Mouse (Mus musculus) T-helper 17 cell (primary cell): ENCODE results near the gene Msantd2.

Experiments used
- in situ Hi-C, 2 experiments: fragments of 300-600 bp; cut with MboI, MseI; formaldehyde crosslinking; loops; 1 replicate in 1 of 2; 2 replicates in 1 of 2; pipeline ENCODE4 v1.15.1; 2025; ENCODE audit warnings: high pct_unique_total_duplicates in 2 of 2

The Msantd2 gene

DNA sequence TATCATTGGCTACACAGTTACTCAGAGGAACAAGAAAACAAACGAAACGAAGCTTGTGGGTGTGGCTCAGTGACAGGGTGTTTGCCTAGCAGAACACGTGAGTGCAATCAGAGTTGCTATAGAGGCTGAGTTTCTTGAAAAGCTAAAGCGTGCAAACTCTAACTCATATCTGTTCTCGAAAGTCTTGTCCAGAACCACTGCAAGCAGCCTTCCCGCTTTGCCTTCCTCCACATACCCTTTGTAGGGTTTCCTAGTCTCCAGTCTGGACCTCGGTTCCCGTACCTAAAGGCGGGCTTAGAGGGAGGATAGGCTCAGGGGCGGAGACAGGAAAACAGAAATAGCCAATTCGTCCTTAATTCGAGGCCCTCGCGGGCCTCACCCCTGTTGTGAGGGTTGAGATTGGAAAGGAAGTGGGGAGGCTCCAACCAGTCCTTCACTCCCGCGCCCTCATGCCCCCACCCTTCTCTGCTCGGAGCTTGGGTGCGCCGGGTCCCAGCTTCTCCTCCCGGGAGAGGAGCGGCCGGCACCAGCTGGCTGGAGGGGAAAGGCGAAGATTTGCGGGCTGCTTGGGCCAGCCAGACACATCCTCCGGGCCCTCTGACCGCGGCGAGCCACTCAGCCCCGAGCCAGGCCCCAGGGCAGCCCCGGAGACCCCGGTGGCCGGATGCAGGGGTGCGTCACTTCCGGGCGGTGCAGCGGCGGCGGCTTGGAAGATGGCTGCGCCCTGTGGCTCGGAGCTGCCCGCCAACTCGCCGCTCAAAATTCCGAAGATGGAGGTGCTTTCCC, at the start of gene Msantd2:
Gene Msantd2 (plus strand): TSS at position 709 of the 786 bp plus-strand sequence.
- in situ Hi-C loops = no loop called here

DNA sequence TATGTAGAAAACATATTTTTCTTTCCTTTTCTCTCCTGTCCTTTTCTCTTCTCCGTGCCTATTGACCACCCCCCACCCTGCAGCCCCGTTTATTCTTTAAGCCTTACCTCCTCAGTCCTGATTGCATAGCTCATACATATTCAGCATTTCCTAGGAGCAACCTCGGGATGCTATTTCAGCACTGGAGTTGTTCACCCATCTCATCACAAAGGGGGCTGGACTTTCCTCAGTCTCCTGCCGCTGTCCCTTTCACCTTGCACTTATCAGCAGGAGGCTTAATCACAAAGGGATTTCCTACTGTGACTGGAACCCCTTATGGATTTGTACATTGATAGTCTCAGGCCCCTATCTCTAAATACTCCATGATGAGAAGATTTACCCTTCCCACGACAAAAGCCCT, 36.7 kb upstream of the Msantd2 start:
- in situ Hi-C loops = no loop called here

DNA sequence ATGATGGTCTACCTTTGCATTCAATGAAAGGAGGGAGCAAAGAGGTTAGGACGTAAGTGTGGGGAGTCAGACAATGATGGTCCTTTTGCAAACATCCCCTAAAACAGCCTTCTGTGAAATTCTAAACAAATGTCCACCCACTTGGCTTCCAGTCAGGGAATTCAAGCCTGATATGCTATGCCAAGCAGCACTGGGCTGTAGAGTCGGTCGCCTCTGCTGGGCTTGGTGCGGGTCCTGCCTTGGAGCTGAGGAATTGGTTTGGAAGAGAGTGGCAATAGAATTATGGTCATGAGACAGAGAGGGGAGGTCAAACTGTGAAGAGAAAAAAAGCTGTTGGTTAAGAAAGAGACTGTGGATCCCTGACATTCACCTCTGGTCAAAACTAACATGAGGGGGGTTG, 35.8 kb upstream of the Msantd2 start:
- in situ Hi-C loops = no loop called here

DNA sequence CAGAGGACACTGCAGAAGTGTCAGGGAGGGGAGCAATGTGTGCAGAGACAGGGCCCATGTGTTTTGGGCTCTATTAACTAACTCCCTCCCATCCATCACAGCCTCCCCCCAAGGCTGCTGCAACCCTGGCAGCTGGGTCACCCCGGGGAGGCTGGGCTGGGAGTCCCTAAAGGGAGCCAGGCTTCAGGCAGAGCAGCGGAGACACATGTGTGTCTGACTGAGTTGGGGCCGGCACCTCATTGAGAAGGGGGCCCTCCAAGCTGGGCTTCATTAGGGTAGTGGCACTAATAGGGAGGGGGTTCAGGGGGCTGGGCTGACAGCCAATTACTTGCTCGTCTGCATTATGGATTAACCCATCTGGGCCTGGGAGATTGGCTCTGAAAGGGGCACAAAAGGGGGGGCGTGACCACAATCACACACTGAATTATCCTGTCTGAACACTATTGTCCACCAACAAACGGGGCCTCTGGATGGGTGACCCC, 35.1 kb upstream of the Msantd2 start:
- in situ Hi-C loops = no loop called here

DNA sequence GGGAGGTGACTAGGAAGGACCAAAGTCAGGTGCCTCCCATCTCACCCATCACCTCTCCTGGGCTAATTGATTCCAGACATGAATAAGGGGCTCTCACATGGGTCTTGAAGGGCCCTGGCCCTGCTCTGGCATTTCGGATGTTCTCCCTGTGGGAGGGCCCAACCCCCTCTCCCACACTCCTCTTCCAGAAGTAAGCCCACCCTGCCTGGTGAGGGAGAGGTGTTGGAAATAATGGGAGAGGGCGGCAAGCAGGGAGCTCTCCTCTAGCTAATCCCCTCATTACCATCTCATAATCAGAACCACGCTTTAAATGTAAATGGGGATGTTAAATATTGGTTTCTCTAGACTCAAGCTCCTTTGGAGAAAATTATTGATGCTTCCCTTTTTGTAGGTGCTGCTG, 34.1 kb upstream of the Msantd2 start:
- in situ Hi-C loops = no loop called here

DNA sequence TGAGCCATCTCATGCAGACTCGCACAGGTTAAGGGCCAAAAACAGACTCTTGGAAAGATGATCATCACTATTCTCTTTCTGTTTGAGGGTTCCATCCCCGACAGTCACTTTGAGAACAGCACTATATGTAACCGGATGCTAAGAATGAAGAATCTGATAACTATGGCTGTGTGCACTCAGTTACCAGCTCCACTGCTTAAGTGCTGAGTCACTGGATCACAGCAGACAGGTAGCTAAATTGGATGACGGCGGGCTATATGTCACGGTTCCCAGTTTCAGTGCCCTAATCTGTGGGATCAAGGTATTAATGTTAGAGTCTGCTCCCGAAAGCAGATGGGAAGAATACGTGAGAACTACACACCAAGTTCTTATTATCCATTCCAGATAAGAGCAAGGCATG, 33.3 kb upstream of the Msantd2 start:
- in situ Hi-C loops = no loop called here

DNA sequence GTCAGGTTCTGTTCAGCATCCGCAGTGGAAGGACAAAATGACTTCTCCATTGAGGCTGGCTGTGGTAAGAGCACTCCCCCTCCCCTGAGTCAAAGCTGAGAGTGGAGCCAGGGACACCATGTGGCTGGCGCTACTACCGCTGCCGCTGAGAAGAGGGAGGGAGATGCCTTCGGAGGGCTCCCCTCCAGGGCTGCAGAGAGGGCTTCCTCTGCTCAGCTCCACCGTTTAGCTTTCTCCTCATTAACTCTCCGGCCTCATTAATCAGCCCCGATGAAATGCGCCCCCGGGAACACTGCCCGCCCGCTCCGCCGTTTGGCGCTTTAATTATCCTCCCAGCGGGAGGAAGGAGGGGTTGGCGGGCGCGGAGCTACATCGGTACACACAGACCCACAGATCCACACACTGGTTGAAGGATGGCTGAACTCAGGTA, 32.6 kb upstream of the Msantd2 start:
- in situ Hi-C loops = no loop called here

DNA sequence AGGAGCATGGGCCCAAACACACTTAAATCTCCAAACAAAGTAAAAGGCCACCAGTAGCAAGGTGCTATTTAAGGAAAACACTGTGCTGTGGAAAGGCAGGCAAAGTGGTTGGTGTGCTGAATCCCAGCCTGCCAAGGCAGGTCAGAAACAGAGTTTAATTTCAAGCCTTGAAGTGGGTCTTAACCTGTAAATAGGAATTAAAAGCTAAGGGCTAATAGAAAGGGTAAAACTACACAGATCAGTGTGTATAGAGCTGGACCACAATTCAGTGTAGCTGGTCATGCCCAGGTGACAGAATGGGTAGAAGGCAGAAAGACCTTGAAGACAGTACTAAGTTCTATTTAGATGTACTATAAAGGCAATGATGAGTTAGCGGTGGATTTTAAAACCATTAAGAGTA, 32.0 kb upstream of the Msantd2 start:
- in situ Hi-C loops = no loop called here

DNA sequence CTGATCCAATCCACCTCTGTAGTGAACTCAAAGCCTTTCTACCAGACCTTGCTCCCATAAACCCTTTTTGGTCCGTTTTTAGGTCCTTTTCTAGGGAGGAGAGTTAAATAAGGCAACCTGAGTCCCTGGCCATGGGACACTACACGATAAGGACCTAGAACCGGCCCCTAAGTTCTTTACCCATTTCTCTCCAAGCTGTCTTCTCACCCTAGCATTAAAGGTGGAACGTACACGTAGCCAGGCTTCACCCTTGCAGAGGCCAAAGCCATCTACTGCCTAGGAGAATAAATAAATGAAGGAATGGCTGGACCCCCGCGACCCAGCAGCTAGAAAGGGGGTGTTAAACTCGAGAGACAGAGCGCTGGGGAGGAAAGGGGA, 29.5 kb upstream of the Msantd2 start:
- in situ Hi-C loops = loop anchor here (5.0 kb wide), 3 partner anchors 78 to 163 kb away; partner anchors contain the start of gene Vsig2 (in 1 of the 2)

DNA sequence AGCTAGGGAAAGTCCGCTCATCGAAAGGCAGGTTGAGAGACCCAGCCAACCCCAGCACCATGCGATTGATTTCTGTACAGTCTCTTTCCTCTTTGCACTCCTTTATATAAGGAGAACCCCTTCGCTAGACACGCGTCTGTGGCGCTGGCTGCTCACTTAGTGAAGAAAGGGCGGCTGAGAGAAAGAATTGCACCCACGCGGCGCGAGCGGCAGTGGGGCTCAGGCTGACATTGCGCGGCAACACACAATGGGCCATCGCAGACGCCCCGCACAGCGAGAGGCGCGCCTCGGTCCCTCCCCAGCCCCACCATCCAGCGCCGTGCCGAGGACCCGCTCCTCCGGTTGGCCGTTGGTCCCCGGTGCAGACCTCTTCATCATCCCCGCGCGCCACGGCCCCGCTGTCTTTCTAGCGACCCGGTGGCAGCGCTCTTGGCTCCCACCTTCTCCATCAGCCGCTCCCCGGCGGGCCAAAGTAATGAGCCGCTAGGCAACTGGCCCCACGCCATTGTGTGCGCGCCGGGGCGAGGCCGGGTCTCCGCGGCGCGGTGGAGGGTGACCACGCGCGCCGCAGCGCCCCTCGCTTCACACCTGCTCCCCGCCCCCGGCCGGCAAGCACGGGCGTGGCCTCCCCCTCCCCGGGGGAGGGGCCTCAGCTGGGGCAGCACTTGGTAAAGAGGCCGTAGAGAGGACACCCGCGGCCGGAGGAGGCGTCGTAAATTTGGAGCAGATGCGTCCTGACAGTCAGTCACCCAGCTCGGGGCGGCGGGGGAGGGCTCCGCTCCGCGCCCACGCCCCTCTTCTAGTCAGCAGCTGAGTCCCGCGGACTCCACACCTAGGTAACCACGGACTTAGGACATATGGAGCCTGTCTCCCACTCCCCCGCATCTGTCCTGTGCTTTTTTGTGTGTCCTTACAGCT, 28.8 kb upstream of the Msantd2 start:
- in situ Hi-C loops = loop anchor here (5.0 kb wide), 3 partner anchors 77 to 162 kb away; partner anchors contain the start of gene Vsig2 (in 1 of the 2)

DNA sequence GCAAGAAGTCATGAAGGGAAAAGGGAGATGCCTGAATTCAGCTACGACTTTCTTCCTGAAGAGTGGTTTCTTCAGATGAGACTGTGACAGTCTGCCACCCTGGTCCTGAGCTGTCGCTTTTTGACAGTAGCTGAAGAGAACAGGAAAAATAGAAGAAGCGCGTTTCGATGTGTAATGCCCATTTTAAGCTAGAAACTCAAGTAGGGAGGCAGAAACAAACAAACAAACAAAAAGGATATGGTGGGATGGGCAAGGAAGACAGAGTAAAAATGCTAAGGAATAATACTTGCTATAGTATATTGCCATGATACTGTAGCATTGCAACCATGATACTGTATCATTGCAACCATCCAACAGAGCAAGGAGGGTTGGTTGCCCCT, 28.2 kb upstream of the Msantd2 start:
- in situ Hi-C loops = loop anchor here (5.0 kb wide), 3 partner anchors 76 to 161 kb away; partner anchors contain the start of gene Vsig2 (in 1 of the 2)

DNA sequence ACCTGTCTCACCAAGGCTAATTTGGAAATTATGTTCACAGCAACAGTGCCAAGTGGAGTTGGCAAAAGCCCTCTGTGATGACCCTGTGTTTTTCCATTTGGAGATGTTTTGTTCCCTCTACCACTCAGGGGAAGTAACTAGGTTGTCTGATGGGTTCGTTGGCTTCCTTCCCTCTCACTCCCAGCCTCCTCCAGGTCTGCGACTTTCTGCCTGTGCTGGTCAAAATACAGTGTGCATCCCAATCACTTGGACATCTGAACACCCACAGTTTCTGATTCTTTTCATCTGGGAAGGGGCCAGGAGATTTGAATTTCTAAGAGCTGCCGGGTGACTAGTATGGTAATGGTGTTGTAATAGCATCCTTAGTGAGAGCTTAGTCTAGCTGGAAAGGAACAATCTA, 27.5 kb upstream of the Msantd2 start:
- in situ Hi-C loops = loop anchor here (5.0 kb wide), 3 partner anchors 76 to 161 kb away; partner anchors contain the start of gene Vsig2 (in 1 of the 2)

DNA sequence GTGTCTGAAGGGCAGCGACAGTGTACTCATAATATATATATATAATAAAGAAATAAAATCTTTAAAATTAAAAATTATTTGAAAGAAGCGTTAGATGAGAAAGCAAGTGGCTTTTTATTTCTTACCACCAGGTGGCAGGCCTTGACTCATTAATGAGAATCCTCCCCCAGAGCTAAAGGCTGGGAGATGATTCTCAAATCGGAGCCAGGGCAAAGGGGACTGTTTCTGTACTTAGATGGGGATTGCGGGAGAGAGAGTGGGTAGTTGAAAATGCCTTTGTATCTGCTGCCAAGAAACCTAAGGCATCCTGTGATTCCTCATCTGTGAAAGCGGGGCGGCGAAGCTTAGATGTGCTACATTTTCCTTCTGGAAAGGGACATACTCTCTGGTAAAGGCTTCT, 26.4 kb upstream of the Msantd2 start:
- in situ Hi-C loops = loop anchor here (5.0 kb wide), 3 partner anchors 75 to 160 kb away; partner anchors contain the start of gene Vsig2 (in 1 of the 2)

DNA sequence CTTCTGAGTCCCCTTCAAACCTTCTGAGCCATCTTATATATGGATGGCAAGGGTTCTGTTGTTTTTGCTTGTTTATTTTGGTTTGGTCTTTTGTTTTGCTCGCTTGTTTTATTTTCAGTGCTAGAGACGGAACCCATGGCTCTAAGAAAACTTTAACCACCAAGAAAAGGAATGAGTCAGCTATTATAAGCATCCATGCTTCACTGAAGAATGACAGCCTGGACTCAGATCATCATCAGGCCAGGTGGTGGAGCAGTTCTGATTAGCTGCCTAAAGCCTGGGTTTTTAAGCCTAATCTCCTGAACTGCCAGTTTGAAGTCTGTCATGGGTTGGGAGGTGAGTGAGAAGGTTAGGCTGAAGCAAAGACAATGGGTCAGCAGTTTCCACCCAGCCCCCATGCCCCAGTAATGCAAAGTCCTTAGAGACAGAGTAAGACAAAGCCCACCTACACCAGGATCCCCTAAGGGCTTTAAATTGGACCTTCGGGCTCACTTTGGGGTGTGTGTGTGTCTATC, 15.5 kb upstream of the Msantd2 start:
- in situ Hi-C loops = no loop called here

DNA sequence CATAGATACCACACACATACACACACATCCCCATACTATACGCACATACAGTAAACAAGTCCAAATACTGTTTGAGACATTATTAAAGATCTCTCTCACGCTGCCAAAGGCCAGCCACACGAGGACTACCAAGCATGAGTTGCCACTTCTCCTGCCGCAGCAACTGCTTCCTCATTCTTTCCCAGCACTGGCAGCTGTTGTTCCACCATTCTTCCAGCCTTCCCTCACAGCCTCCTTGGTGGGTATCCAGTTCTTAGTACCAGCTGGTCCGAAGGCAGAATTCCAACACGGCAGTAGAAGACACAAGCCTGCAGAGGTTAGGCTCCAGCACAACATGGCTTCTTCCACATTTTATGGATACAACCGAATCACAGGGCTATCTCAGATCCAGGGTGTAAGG, 14.2 kb upstream of the Msantd2 start:
- in situ Hi-C loops = no loop called here

DNA sequence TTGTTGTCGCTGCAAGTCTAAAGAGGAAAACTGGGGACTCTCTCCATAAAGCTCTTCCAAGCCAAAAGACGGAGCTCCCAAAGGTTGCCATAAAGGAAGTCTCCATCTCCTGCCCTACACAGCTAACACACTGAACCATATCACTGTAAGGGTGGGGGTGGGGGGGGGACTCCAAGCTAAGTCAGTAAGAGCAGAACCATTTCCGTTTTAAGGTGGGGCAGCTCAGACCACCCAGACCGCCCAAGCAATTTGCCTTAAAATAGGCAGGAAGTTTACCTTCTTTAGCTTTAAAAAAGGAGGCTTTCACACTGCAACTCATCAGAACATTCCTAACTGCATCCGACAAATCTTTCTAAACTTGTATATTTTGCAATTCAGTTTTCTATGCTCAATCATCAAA, 4.0 kb upstream of the Msantd2 start:
- in situ Hi-C loops = no loop called here

DNA sequence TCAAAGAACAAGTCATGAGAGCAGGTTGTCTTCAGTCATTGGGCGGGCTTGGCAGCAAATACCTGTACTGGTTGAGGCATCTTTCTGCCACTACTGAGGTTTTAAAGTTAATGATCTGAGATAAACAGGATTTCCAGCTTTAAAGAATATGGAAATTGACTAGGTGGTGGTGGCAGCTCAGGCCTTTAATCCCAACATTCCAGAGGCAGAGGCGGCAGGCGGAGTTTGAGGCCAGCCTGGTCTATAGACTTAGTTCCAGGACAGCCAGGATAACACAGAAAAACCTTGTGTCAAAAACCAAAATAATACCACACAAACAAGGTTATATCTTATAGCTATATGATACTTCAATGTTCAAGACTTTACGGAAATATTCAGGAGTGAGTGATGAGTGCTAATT, 1.1 kb upstream of the Msantd2 start:
- in situ Hi-C loops = no loop called here

DNA sequence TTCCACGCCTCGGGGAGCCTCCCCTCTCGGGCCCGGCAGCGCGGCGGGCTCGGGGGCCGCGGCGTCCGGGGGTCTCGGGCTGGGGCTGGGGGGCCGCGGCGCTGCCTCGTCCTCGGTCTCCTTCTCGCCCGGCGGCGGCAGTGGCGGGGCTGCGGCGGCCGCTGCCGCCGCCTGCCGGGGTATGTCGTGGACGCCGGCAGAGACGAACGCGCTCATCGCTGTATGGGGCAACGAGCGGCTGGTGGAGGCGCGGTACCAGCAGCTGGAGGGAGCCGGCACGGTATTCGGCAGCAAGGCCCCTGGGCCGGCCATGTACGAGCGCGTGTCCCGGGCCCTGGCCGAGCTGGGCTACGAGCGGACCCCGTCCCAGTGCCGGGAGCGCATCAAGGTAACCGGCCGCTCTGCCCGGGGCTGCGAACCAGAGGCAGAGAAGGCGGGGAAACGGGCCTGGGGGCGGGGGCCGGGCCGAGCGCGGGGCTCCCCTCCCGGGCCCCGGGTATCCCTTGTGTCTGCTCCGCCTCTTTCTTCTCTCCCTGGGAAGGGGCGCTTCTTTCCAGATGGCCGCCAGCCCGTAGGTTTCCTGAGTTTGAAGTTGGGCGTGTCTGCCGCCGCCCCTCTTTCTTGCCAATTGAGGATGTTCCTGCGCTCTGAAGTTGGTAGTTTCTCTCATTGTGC, 464 bp downstream of the Msantd2 start:
- in situ Hi-C loops = no loop called here

DNA sequence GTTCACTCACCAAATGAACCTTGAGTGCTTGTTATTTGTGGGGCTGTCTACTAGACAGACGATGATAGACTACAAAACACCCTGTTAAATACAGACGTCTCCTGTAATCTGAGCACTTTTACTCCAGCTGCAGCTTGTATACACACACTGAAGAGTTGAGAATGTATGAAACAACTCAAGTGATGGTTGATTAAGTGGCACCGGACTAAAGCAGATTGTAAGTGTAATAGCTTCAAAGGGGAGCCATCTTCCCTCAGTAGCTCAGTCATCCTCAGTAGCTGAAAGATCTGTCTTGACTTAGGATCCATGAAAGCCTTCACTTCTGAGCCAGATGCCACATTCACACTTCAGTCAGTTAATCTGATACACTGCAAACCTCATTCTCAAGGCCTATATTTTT, 6.6 kb downstream of the Msantd2 start:
- in situ Hi-C loops = no loop called here

DNA sequence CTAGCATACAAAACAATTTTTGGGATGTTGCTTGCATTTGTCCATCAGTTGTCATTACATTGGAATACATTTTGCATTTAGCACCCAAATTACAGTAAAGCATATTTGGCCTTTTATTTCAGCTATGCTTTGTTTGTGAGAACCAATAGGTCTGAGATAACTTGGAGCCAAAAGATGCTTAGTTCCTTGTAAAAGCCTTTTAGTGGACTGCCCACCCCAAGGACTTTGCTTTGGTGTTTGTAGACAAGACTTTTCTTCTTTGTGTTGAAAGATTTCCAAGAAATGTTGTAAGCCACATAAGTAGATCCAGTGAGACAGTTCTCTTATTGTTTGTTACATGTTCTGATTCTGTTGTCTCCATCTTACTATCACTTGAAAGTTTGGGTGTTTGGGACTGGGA, 7.2 kb downstream of the Msantd2 start:
- in situ Hi-C loops = no loop called here

DNA sequence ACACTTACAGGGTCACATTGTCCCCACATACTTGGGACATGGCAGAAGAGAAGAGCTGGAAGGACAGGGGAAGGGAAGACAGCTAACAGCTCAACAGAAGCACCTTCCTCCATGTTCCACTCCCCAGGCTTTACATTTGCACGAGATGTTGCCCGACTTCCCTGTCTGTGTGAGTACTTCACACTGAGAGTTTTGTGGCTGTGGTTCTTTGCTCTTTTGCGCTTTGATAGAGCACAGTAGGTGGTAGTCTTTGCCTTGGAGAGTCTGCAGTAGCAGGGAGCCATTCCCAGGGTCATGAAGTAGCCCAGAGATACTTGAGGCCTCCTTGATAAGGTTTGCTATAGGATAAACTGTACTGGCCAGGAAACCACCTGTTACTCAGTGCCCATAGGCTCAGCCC, 11.1 kb downstream of the Msantd2 start:
- in situ Hi-C loops = no loop called here
